8 mouse cellular contexts compared by ENCODE assay signal in genomic region chr10:76032402-76033118, GRCm38 (mm10). TPM values are rescaled to one million over a fixed set of nuclear protein-coding genes. Genes with fewer than 3 reads are reported as not detected.
DNase-seq lines count a peak whose midpoint lies in the region; ATAC-seq and TF ChIP-seq lines count a peak whose summit lies in the region.

Gene Zfp280b (plus strand): TSS chr10:76032650.

- peak; percentile 18 for TF ChIP-seq CTCF in E14TG2a.4 (conservative IDR thresholded peaks at IDR 0.05; ENCODE audit: low read length)
- peak; percentile 93 for TF ChIP-seq CTCF in liver, postnatal 0 days (IDR thresholded peaks at IDR 0.05; ENCODE audit: low read depth)

- TF ChIP-seq EP300 in liver, postnatal 0 days (IDR thresholded peaks at IDR 0.05; ENCODE audit: low read depth), result no peak

- peak; percentile 99 for ATAC-seq in forebrain, embryonic 13.5 days
- peak; percentile 99 for ATAC-seq in liver, postnatal 0 days
- peak; percentile 99 for ATAC-seq in neural tube, embryonic 14.5 days (ENCODE audit: low read depth)

- H3K27me3 ChIP-seq in E14TG2a.4 (ENCODE audit: insufficient read depth, low read length), result no peaks in the 10 kb centered on the region
- H3K27me3 ChIP-seq in forebrain, embryonic 13.5 days, result no peaks in the 10 kb centered on the region
- H3K27me3 ChIP-seq in liver, postnatal 0 days (ENCODE audit: insufficient read depth, low read length), result no peaks in the 10 kb centered on the region
- H3K27me3 ChIP-seq in neural tube, embryonic 14.5 days (ENCODE audit: control insufficient read depth, insufficient read depth, low read length), result no peaks in the 10 kb centered on the region

- H3K9me3 ChIP-seq in E14TG2a.4 (ENCODE audit: low read length), result no peaks in the 10 kb centered on the region
- no peaks in the 10 kb centered on the region for H3K9me3 ChIP-seq in forebrain, embryonic 13.5 days (replicated peaks)
- no peaks in the 10 kb centered on the region for H3K9me3 ChIP-seq in liver, postnatal 0 days (ENCODE audit: low read length)
- no peaks in the 10 kb centered on the region for H3K9me3 ChIP-seq in neural tube, embryonic 14.5 days (ENCODE audit: control insufficient read depth, low read length)

- peaks cover 28% of the 10 kb centered on the region for H3K36me3 ChIP-seq in E14TG2a.4 (ENCODE audit: insufficient read depth, low read length)
- peaks cover 17% of the 10 kb centered on the region for H3K36me3 ChIP-seq in forebrain, embryonic 13.5 days (ENCODE audit: poor library complexity, severe bottlenecking)
- peaks cover under 1% of the 10 kb centered on the region; the same call in 1 of the 2 replicates for H3K36me3 ChIP-seq in liver, postnatal 0 days (replicated peaks; ENCODE audit: insufficient read depth, low read length)
- no peaks in the 10 kb centered on the region for H3K36me3 ChIP-seq in neural tube, embryonic 14.5 days (ENCODE audit: control insufficient read depth, insufficient read depth, low read length)

- peak within 1 kb of the TSS; percentile 94 for H3K9ac ChIP-seq in forebrain, embryonic 13.5 days
- H3K9ac ChIP-seq in liver, postnatal 0 days (replicated peaks), result peak within 1 kb of the TSS; percentile 91
- H3K9ac ChIP-seq in neural tube, embryonic 14.5 days (replicated peaks; ENCODE audit: low read depth, low read length), result peak within 1 kb of the TSS; percentile 71

- peak; percentile 92 for DNase-seq in c-Kit-positive CD71-positive TER-119-positive erythroid progenitor cells, embryonic 14.5 days (ENCODE audit: low spot score)
- peak; percentile 96 to 97 for DNase-seq in heart, postnatal 10 days
- DNase-seq in large intestine, adult 2 months (ENCODE audit: low read depth, low spot score), result peak; percentile 73
- peak; percentile 96 for DNase-seq in liver, postnatal 0 days
- peak; percentile 97 for DNase-seq in testis, postnatal 10 days (ENCODE audit: low spot score)

- H3K4me1 ChIP-seq in E14TG2a.4 (replicated peaks; ENCODE audit: low read depth, low read length), result peaks cover 68% of the 10 kb centered on the region
- peaks cover 14% of the 10 kb centered on the region for H3K4me1 ChIP-seq in forebrain, embryonic 13.5 days
- peaks cover 14% of the 10 kb centered on the region for H3K4me1 ChIP-seq in liver, postnatal 0 days (ENCODE audit: insufficient read depth)
- H3K4me1 ChIP-seq in neural tube, embryonic 14.5 days (ENCODE audit: control insufficient read depth, insufficient read depth, low read length), result peaks cover 6% of the 10 kb centered on the region; the same call in 1 of the 2 replicates

- peak within 1 kb of the TSS; percentile 78 for H3K4me2 ChIP-seq in forebrain, embryonic 13.5 days
- H3K4me2 ChIP-seq in liver, postnatal 0 days (ENCODE audit: low read depth, low read length), result peak within 1 kb of the TSS; percentile 98
- H3K4me2 ChIP-seq in neural tube, embryonic 14.5 days (ENCODE audit: low read depth, low read length), result peak within 1 kb of the TSS; percentile 80

- intact Hi-C loops in heart, postnatal 10 days (cut with DNase I), result no loop called here

- under 1% methylated on average over 53 of the region's 58 CpGs for WGBS in forebrain, embryonic 13.5 days
- under 1% methylated on average over 58 of the region's 58 CpGs for WGBS in large intestine, adult 2 months
- WGBS in liver, postnatal 0 days (ENCODE audit: insufficient replicate concordance), result under 1% methylated on average over 45 of the region's 58 CpGs
- under 1% methylated on average over 56 of the region's 58 CpGs for WGBS in neural tube, embryonic 14.5 days

- peak within 1 kb of the TSS; percentile 96 for H3K4me3 ChIP-seq in E14TG2a.4 (replicated peaks; ENCODE audit: low read length)
- peak within 1 kb of the TSS; percentile 90 for H3K4me3 ChIP-seq in forebrain, embryonic 13.5 days
- peak within 1 kb of the TSS; percentile 90 for H3K4me3 ChIP-seq in liver, postnatal 0 days (ENCODE audit: low read depth, low read length)
- peak within 1 kb of the TSS; percentile 87 for H3K4me3 ChIP-seq in neural tube, embryonic 14.5 days (ENCODE audit: low read depth, low read length)

- H3K27ac ChIP-seq in forebrain, embryonic 13.5 days, result peak within 1 kb of the TSS; percentile 51
- H3K27ac ChIP-seq in liver, postnatal 0 days (ENCODE audit: low read depth), result peak within 1 kb of the TSS; percentile 90
- peak within 1 kb of the TSS; percentile 69 for H3K27ac ChIP-seq in neural tube, embryonic 14.5 days (ENCODE audit: low read depth, low read length)

RNA-seq across cellular contexts. Expression of gene Zfp280b, which starts in this region (rescaled TPM):
- 15.7 and 16.1 TPM in 2 replicates for polyA plus RNA-seq in forebrain, embryonic 13.5 days (2015; fragmentation: Nextera tagmentation; extraction: Ambion mirVana)
- 1 to 10 TPM; 9.8 to 9.9 TPM for total RNA-seq in heart, postnatal 10 days (2021)
- polyA plus RNA-seq in large intestine, adult 2 months (2012; rRNA removed), result 6.5 and 9.4 TPM in 2 replicates
- polyA plus RNA-seq in liver, postnatal 0 days (2015; fragmentation: Nextera tagmentation; extraction: Ambion mirVana), result 7.3 and 8.3 TPM in 2 replicates
- 14.6 and 16.4 TPM in 2 replicates for polyA plus RNA-seq in neural tube, embryonic 14.5 days (2014; fragmentation: Nextera tagmentation; extraction: Ambion mirVana)

Comparison
In these comparisons a context has a peak if more than half of its experiments do, and no peak if none do; other contexts are left out.
1. Peak in every context shown above with its lines: DNase-seq, ATAC-seq, H3K4me3 ChIP-seq and H3K27ac ChIP-seq.